Mouse (Mus musculus): Measurements from ENCODE around the gene Afap1. TPM values are rescaled to one million over a fixed set of nuclear protein-coding genes. Genes with fewer than 3 reads are reported as not detected.

Gene Afap1
- polyA plus RNA-seq, 1 experiment from 2014 or later = 25.6 TPM

DNA sequence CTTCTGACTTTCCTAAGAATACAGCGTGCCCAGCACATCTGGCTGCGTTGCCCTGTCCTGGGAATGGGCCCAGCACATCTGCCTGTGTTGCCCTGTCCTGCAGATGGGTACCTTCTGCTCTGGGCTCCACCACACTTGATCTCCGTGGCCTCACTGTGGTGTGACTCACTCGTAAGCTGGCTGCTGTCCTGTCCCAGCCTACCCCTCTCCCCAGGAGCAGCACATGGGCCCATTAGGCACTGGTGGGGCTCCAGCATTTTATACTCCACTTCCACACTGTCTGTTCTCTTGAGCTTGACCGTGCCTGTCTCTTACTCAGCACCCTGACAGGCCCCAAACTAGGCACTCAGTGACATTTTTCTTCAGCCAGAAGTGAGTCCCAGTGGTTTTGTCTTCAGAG is 113.5 kb downstream of the Afap1 start:
- no peak overlapping the region for H3K9ac ChIP-seq
- no peak overlapping the region for H3K4me2 ChIP-seq (replicated peaks)
- H3K4me3 ChIP-seq (replicated peaks) = no peak overlapping the region
- no peak for ATAC-seq (ENCODE audit: insufficient number of reproducible peaks, low FRiP score, low TSS enrichment, low read depth)
- H3K4me1 ChIP-seq = no peaks in the 10 kb centered on the region
- H3K27me3 ChIP-seq = no peaks in the 10 kb centered on the region
- peaks cover 16% of the 10 kb centered on the region; the same call in 1 of the 2 replicates for H3K36me3 ChIP-seq
- no peaks in the 10 kb centered on the region for H3K9me3 ChIP-seq (replicated peaks)
- WGBS = 69% methylated on average over 5 of the region's 5 CpGs
- H3K27ac ChIP-seq (replicated peaks) = no peak overlapping the region

DNA sequence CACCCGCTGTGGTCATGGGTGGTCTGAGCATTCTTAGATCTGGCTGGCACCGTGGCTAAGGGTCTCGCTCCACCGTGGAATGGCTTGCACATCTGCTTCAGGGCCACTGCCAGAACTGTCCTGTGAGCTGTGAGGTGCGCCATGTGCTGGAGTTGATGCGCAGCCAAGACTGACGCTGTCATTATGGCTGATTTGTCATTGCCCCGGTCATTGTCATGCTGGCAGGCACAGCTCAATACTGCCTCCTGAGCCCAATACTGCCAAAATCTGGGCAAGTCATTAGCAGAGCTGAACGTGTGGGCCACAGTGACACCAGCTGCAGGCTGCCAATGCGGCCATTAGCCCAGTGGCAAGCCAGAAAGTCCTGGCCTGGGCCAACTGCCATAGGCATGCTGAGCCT is 114.5 kb downstream of the Afap1 start:
- 77% methylated on average over 10 of the region's 10 CpGs for WGBS
- no peaks in the 10 kb centered on the region for H3K9me3 ChIP-seq (replicated peaks)
- no peak overlapping the region for H3K27ac ChIP-seq (replicated peaks)
- H3K36me3 ChIP-seq = peaks cover 9% of the 10 kb centered on the region; the same call in 1 of the 2 replicates
- no peak for ATAC-seq (ENCODE audit: insufficient number of reproducible peaks, low FRiP score, low TSS enrichment, low read depth)
- no peaks in the 10 kb centered on the region for H3K27me3 ChIP-seq
- no peaks in the 10 kb centered on the region for H3K4me1 ChIP-seq
- no peak overlapping the region for H3K4me3 ChIP-seq (replicated peaks)
- H3K4me2 ChIP-seq (replicated peaks) = no peak overlapping the region
- no peak overlapping the region for H3K9ac ChIP-seq

GRCm38 (mm10) chr5:36009405-36009804 is 116.3 kb downstream of the Afap1 start:
- ATAC-seq (ENCODE audit: insufficient number of reproducible peaks, low FRiP score, low TSS enrichment, low read depth) = no peak
- Histone ChIP-seq H3K4me1 (no peaks in the 10 kb centered on the region), H3K9ac (no peak overlapping the region), H3K9me3 (replicated peaks) (no peaks in the 10 kb centered on the region), H3K4me3 (replicated peaks) (no peak overlapping the region), H3K27ac (replicated peaks) (no peak overlapping the region), H3K36me3 (no peaks in the 10 kb centered on the region), H3K27me3 (no peaks in the 10 kb centered on the region), H3K4me2 (replicated peaks) (no peak overlapping the region)
- WGBS = 79% methylated on average over 4 of the region's 4 CpGs

GRCm38 (mm10) chr5:36018366-36018765 is 125.2 kb downstream of the Afap1 start:
- H3K4me2 ChIP-seq (replicated peaks) = no peak overlapping the region
- no peaks in the 10 kb centered on the region for H3K9me3 ChIP-seq (replicated peaks)
- H3K9ac ChIP-seq = no peak overlapping the region
- peaks cover 13% of the 10 kb centered on the region; the same call in 1 of the 2 replicates for H3K36me3 ChIP-seq
- H3K4me1 ChIP-seq = no peaks in the 10 kb centered on the region
- H3K27ac ChIP-seq (replicated peaks) = no peak overlapping the region
- 81% methylated on average over 3 of the region's 3 CpGs for WGBS
- no peak for ATAC-seq (ENCODE audit: insufficient number of reproducible peaks, low FRiP score, low TSS enrichment, low read depth)
- H3K4me3 ChIP-seq (replicated peaks) = no peak overlapping the region
- no peaks in the 10 kb centered on the region for H3K27me3 ChIP-seq

DNA sequence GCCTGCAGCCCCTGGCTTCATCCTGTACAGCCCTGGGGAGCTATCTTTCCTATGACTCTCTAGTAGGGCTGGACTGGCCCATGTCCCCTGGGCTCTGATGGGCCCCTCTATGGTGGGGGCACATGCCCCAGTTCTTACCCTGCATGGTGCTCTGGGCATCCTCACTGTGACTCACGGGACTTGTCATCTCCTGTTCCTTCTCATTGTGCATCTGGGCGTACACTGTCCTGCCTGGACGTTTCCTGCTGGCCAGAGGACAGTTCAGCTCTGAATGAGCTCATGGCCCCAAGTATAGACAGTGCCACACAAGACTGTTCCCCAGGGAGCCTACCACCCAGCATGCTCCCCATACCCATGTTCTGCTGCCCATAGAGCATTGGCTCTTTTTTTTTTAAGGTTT is 128.0 kb downstream of the Afap1 start:
- Histone ChIP-seq H3K36me3 (peaks cover 13% of the 10 kb centered on the region; the same call in 1 of the 2 replicates), H3K4me1 (no peaks in the 10 kb centered on the region), H3K9ac (no peak overlapping the region), H3K27me3 (no peaks in the 10 kb centered on the region), H3K4me3 (replicated peaks) (no peak overlapping the region), H3K4me2 (replicated peaks) (no peak overlapping the region), H3K9me3 (replicated peaks) (no peaks in the 10 kb centered on the region), H3K27ac (replicated peaks) (no peak overlapping the region)
- WGBS = 65% methylated on average over 3 of the region's 3 CpGs
- no peak; the same call in 1 of the 2 replicates for ATAC-seq (ENCODE audit: insufficient number of reproducible peaks, low FRiP score, low TSS enrichment, low read depth)

DNA sequence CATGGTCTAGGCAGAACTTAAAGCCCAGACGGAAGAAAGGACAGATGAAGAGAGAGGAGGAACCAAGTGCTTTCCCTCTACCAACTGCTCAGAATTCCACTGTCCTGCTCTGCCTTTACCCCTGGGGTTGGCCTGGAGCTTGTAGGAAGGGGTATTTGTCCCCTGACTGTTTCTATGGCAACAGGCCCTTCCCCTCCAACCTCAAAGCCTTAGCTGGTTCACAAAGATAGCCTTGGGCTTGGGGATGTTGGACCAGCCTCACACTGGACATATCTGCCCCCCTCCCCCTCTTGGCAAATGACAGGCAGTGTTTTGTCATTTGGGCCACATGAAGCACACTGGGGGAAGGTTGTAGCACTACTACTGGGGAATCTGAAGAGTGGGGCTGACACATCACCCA is 129.2 kb downstream of the Afap1 start:
- 92% methylated on average over 1 of the region's 1 CpGs for WGBS
- Histone ChIP-seq H3K9ac (no peak overlapping the region), H3K27me3 (no peaks in the 10 kb centered on the region), H3K9me3 (replicated peaks) (no peaks in the 10 kb centered on the region), H3K27ac (replicated peaks) (no peak overlapping the region), H3K36me3 (peaks cover 13% of the 10 kb centered on the region; the same call in 1 of the 2 replicates), H3K4me3 (replicated peaks) (no peak overlapping the region), H3K4me2 (replicated peaks) (no peak overlapping the region), H3K4me1 (no peaks in the 10 kb centered on the region)
- ATAC-seq (ENCODE audit: insufficient number of reproducible peaks, low FRiP score, low TSS enrichment, low read depth) = no peak

- no peaks in the 10 kb centered on the region for H3K27me3 ChIP-seq
- no peak overlapping the region for H3K27ac ChIP-seq (replicated peaks)
- H3K4me1 ChIP-seq = no peaks in the 10 kb centered on the region
- no peak overlapping the region for H3K4me3 ChIP-seq (replicated peaks)
- no peak for ATAC-seq (ENCODE audit: insufficient number of reproducible peaks, low FRiP score, low TSS enrichment, low read depth)
- H3K9ac ChIP-seq = no peak overlapping the region
- 84% methylated on average over 9 of the region's 9 CpGs for WGBS
- no peaks in the 10 kb centered on the region for H3K9me3 ChIP-seq (replicated peaks)
- H3K4me2 ChIP-seq (replicated peaks) = no peak overlapping the region
- peaks cover 3% of the 10 kb centered on the region; the same call in 1 of the 2 replicates for H3K36me3 ChIP-seq
Measured at GRCm38 (mm10) chr5:36024003-36024685, 131.0 kb downstream of the Afap1 start.

DNA sequence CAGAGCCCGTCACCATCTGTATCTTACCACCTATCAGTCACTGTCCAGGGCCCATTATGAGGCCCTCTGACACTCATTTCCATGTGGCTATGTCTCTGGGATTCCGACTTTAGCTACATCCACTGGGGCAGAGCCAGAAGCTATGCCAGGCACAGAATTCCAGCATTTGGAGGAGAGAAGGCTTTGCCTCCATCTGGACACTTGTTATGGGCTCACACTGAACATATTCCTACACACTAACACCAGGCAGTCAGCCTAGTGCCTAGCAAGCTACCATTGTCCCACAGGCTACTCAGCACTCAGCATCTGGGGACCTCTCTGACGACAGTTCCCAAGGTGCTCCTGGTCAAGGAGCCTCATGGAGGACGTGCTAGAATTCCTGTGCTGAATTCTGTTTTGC is 132.0 kb downstream of the Afap1 start:
- Histone ChIP-seq H3K27ac (replicated peaks) (no peak overlapping the region), H3K36me3 (no peaks in the 10 kb centered on the region; the same call in 1 of the 2 replicates), H3K4me3 (replicated peaks) (no peak overlapping the region), H3K27me3 (no peaks in the 10 kb centered on the region), H3K4me2 (replicated peaks) (no peak overlapping the region), H3K9ac (no peak overlapping the region), H3K9me3 (replicated peaks) (no peaks in the 10 kb centered on the region), H3K4me1 (no peaks in the 10 kb centered on the region)
- ATAC-seq (ENCODE audit: insufficient number of reproducible peaks, low FRiP score, low TSS enrichment, low read depth) = no peak
- 77% methylated on average over 4 of the region's 4 CpGs for WGBS

- no peak for ATAC-seq (ENCODE audit: insufficient number of reproducible peaks, low FRiP score, low TSS enrichment, low read depth)
- 43% methylated on average over 8 of the region's 8 CpGs for WGBS
- H3K27me3 ChIP-seq = no peaks in the 10 kb centered on the region
- no peak overlapping the region for H3K27ac ChIP-seq (replicated peaks)
- no peak overlapping the region for H3K9ac ChIP-seq
- no peaks in the 10 kb centered on the region for H3K9me3 ChIP-seq (replicated peaks)
- no peak overlapping the region for H3K4me2 ChIP-seq (replicated peaks)
- no peaks in the 10 kb centered on the region for H3K36me3 ChIP-seq
- no peaks in the 10 kb centered on the region for H3K4me1 ChIP-seq
- no peak overlapping the region for H3K4me3 ChIP-seq (replicated peaks)
Measured at GRCm38 (mm10) chr5:36033531-36034426, 140.7 kb downstream of the Afap1 start.

GRCm38 (mm10) chr5:36039596-36039995 is 146.5 kb downstream of the Afap1 start:
- no peaks in the 10 kb centered on the region for H3K36me3 ChIP-seq
- no peak for ATAC-seq (ENCODE audit: insufficient number of reproducible peaks, low FRiP score, low TSS enrichment, low read depth)
- H3K9ac ChIP-seq = no peak overlapping the region
- no peaks in the 10 kb centered on the region for H3K9me3 ChIP-seq (replicated peaks)
- no peak overlapping the region for H3K27ac ChIP-seq (replicated peaks)
- 95% methylated on average over 5 of the region's 5 CpGs for WGBS
- H3K4me3 ChIP-seq (replicated peaks) = no peak overlapping the region
- H3K27me3 ChIP-seq = no peaks in the 10 kb centered on the region
- peaks cover 21% of the 10 kb centered on the region for H3K4me1 ChIP-seq
- no peak overlapping the region for H3K4me2 ChIP-seq (replicated peaks)

DNA sequence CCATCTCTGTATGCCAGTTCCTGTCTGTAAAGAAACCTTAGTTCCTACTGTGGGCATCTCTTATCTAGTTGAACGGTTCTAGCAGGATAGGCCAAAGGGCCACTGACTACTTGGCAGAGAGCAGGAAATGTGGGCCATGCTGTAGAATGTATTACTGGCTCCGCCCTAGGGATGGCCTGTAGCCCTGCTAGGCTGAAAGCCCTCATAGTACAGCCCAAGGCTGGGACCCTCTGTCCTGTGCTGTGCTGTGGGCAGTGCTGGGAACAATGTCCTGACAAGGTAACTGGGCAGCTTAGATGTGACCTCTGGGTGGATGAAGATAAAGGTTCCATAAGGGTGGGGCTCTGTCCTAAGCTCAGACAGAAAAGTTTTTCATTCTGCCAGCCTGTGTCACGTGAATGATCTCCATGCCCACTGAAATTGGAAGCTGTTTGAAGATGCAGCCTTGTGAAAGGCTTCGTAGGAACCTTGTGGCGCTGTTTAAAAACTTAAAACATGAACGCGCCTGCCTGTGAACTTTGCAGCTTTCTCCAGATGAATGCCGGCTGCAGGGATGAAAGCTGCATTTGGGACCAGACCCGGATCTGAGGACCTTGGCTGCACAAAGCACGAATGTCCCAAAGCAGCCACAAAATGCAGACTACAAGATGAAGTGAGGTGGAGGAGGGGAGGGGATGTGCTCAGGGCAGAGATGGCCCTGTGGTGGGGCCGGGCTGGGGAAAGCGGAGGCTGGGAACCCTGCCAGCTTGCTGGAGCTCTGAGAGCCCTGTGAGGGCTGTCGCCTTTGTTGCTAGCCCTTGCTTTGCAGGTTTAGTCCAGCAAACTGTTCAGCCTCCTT is 147.5 kb downstream of the Afap1 start:
- no peak overlapping the region for H3K4me2 ChIP-seq (replicated peaks)
- H3K27me3 ChIP-seq = no peaks in the 10 kb centered on the region
- WGBS = 39% methylated on average over 13 of the region's 13 CpGs
- no peak overlapping the region for H3K9ac ChIP-seq
- peak; percentile 68; the same call in 1 of the 2 replicates for ATAC-seq (ENCODE audit: insufficient number of reproducible peaks, low FRiP score, low TSS enrichment, low read depth)
- no peaks in the 10 kb centered on the region for H3K9me3 ChIP-seq (replicated peaks)
- H3K4me1 ChIP-seq = peaks cover 21% of the 10 kb centered on the region
- no peak overlapping the region for H3K4me3 ChIP-seq (replicated peaks)
- no peaks in the 10 kb centered on the region for H3K36me3 ChIP-seq
- H3K27ac ChIP-seq (replicated peaks) = peak overlapping the region; percentile 30
